In the genomic region with DNA sequence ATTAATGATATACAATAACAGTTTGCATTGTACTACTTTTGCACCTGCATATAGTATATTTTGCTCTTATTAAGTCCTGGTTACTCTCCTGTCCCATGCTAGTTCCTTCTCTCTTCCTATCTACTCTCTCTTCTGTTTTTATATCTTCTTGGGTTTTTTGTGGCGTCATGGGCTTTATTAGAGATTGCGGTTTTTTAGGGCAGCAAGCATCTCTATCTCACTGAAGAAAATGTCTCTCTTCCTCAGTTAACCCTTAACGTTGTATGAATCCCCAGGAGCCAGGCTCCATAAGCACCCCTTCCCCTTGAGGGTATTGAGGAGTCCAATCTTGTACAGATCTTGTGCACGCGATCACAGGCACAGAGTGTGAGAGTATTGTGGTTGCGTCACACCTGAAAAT, we compare ENCODE assay signal across 24 mouse cellular contexts.
"Had no signal": no experiment of that assay in that cellular context is flagged by ENCODE, and none has a peak within 500 bp of the region (broad histone marks: within the 10 kb centered on the region; RNA-seq: fewer than 3 reads in every experiment).

No protein-coding gene starts in this region.

- DNase-seq: cerebellum, adult 8-10 months; cerebellum, adult 9-10 months; cerebellum, adult 9-11 months; cerebellum, postnatal 10 days; cerebellum, postnatal 14 days; cerebellum, postnatal 25 days; cerebellum, postnatal 36 days; embryo, embryonic 11 days; forebrain, postnatal 0 days; gastrocnemius, adult 2 months; gastrocnemius, postnatal 10 days; gastrocnemius, postnatal 14 days; gastrocnemius, postnatal 25 days; gastrocnemius, postnatal 36 days; heart, adult 2 months had no signal

- H3K27ac ChIP-seq: embryonic facial prominence, embryonic 10.5 days; embryonic facial prominence, embryonic 12.5 days; embryonic facial prominence, embryonic 13.5 days; embryonic facial prominence, embryonic 15.5 days; forebrain, embryonic 10.5 days; forebrain, embryonic 12.5 days; forebrain, embryonic 13.5 days; forebrain, embryonic 15.5 days; gastrocnemius, adult 2 months; heart, adult 2 months had no signal

- H3K27me3 ChIP-seq: embryonic facial prominence, embryonic 12.5 days; embryonic facial prominence, embryonic 13.5 days; embryonic facial prominence, embryonic 15.5 days; forebrain, embryonic 12.5 days; forebrain, embryonic 13.5 days; forebrain, embryonic 15.5 days had no signal

- H3K36me3 ChIP-seq: embryonic facial prominence, embryonic 10.5 days; embryonic facial prominence, embryonic 12.5 days; embryonic facial prominence, embryonic 13.5 days; embryonic facial prominence, embryonic 15.5 days; forebrain, embryonic 10.5 days; forebrain, embryonic 12.5 days; forebrain, embryonic 15.5 days had no signal

- H3K4me3 ChIP-seq: embryonic facial prominence, embryonic 10.5 days; embryonic facial prominence, embryonic 12.5 days; embryonic facial prominence, embryonic 13.5 days; embryonic facial prominence, embryonic 15.5 days; erythroblast, embryonic 14.5 days; forebrain, embryonic 10.5 days; forebrain, embryonic 12.5 days; forebrain, embryonic 13.5 days; forebrain, embryonic 15.5 days; gastrocnemius, adult 2 months; heart, adult 2 months had no signal

- H3K4me1 ChIP-seq: embryonic facial prominence, embryonic 10.5 days; embryonic facial prominence, embryonic 12.5 days; embryonic facial prominence, embryonic 13.5 days; embryonic facial prominence, embryonic 15.5 days; forebrain, embryonic 10.5 days; forebrain, embryonic 12.5 days; forebrain, embryonic 13.5 days; forebrain, embryonic 15.5 days had no signal

- H3K9me3 ChIP-seq: embryonic facial prominence, embryonic 10.5 days; embryonic facial prominence, embryonic 12.5 days; embryonic facial prominence, embryonic 13.5 days; embryonic facial prominence, embryonic 15.5 days; forebrain, embryonic 10.5 days; forebrain, embryonic 12.5 days; forebrain, embryonic 13.5 days; forebrain, embryonic 15.5 days had no signal

- H3K9ac ChIP-seq: embryonic facial prominence, embryonic 12.5 days; embryonic facial prominence, embryonic 13.5 days; embryonic facial prominence, embryonic 15.5 days; forebrain, embryonic 12.5 days; forebrain, embryonic 13.5 days; forebrain, embryonic 15.5 days; forebrain, postnatal 0 days had no signal
